Mouse (Mus musculus): ENCODE measurements around the gene Ric3. TPM values are rescaled to one million over a fixed set of nuclear protein-coding genes. Genes with fewer than 3 reads are reported as not detected.

The Ric3 gene
- polyA plus RNA-seq, 1 experiment from 2014 or later, result 5.3 TPM

- ATAC-seq (ENCODE audit: insufficient number of reproducible peaks, insufficient read depth, low FRiP score, low TSS enrichment), result no peak
- Histone ChIP-seq H3K9ac (no peak overlapping the region), H3K9me3 (no peaks in the 10 kb centered on the region), H3K4me3 (no peak overlapping the region), H3K36me3 (no peaks in the 10 kb centered on the region), H3K4me1 (no peaks in the 10 kb centered on the region), H3K27ac (no peak overlapping the region), H3K4me2 (replicated peaks) (no peak overlapping the region), H3K27me3 (no peaks in the 10 kb centered on the region)
- 88% methylated on average over 3 of the region's 3 CpGs for WGBS
Measured at GRCm38 (mm10) chr7:108993881-108994291, 89.2 kb downstream of the Ric3 start.

GRCm38 (mm10) chr7:108993230-108993629 lies 89.9 kb downstream of the Ric3 start:
- Histone ChIP-seq H3K9ac (no peak overlapping the region), H3K4me3 (no peak overlapping the region), H3K4me2 (replicated peaks) (no peak overlapping the region), H3K27ac (no peak overlapping the region), H3K4me1 (no peaks in the 10 kb centered on the region), H3K36me3 (no peaks in the 10 kb centered on the region), H3K9me3 (no peaks in the 10 kb centered on the region), H3K27me3 (no peaks in the 10 kb centered on the region)
- WGBS, result 79% methylated on average over 7 of the region's 7 CpGs
- no peak for ATAC-seq (ENCODE audit: insufficient number of reproducible peaks, insufficient read depth, low FRiP score, low TSS enrichment)

GRCm38 (mm10) chr7:108991207-108991606 lies 91.9 kb downstream of the Ric3 start:
- 93% methylated on average over 9 of the region's 9 CpGs for WGBS
- H3K27ac ChIP-seq, result no peak overlapping the region
- H3K4me2 ChIP-seq (replicated peaks), result no peak overlapping the region
- no peaks in the 10 kb centered on the region for H3K9me3 ChIP-seq
- no peak overlapping the region for H3K9ac ChIP-seq
- H3K36me3 ChIP-seq, result no peaks in the 10 kb centered on the region
- ATAC-seq (ENCODE audit: insufficient number of reproducible peaks, insufficient read depth, low FRiP score, low TSS enrichment), result no peak
- H3K4me3 ChIP-seq, result no peak overlapping the region
- no peaks in the 10 kb centered on the region for H3K4me1 ChIP-seq
- no peaks in the 10 kb centered on the region for H3K27me3 ChIP-seq

DNA sequence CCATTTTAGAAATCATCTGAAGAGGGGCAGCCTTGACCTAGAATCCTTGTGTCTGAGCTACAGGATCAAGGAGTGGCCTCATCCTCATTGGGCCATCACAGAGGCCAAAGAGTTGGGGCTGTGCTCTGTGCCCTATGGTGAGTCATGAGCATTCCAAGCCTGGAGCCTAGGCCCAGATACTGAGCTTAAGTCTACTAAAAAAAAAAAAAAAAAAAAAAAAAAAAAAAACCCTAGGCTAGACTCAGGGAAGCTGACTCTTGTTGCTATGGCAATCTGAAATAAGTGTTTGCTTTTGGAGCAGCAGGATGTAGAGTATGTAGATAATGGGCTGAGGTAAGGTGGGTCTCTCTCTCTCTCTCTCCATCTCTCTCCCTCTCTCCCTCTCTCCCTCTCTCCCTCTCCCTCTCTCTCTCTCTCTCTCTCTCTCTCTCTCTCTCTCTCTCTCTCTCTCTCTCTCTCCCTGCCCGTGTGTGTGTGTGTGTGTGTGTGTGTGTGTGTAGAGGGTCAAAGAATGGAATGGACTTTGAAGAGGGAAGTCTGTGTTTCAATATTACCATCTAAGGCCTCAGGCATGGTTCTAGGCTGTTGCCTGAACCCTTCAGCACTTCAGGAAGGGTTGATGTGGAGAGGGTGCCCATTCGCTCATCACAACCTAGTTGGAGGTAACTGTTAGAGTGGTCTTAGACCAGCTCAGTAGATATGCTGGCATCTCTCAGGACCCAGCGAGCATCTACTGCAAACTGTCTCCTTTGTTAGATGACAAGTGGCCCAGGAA lies 97.0 kb downstream of the Ric3 start:
- no peak overlapping the region; the same call in 1 of the 2 replicates for H3K9ac ChIP-seq
- H3K4me2 ChIP-seq (replicated peaks), result no peak overlapping the region
- ATAC-seq (ENCODE audit: insufficient number of reproducible peaks, insufficient read depth, low FRiP score, low TSS enrichment), result no peak
- H3K27me3 ChIP-seq, result no peaks in the 10 kb centered on the region
- 73% methylated on average over 2 of the region's 3 CpGs for WGBS
- H3K4me1 ChIP-seq, result no peaks in the 10 kb centered on the region
- H3K27ac ChIP-seq, result no peak overlapping the region
- H3K36me3 ChIP-seq, result no peaks in the 10 kb centered on the region
- no peaks in the 10 kb centered on the region for H3K9me3 ChIP-seq
- no peak overlapping the region for H3K4me3 ChIP-seq

Other genes with a start within 250 kb of the Ric3 start
- not detected in 2 replicates for gene Olfr516, start 232.8 kb downstream of the Ric3 start, polyA plus RNA-seq (2016; fragmentation: Nextera tagmentation; extraction: Ambion mirVana)
- gene Olfr517, start 211.0 kb downstream of the Ric3 start, polyA plus RNA-seq (2016; fragmentation: Nextera tagmentation; extraction: Ambion mirVana), result not detected in 2 replicates
- gene Olfr518, start 198.3 kb downstream of the Ric3 start, polyA plus RNA-seq (2016; fragmentation: Nextera tagmentation; extraction: Ambion mirVana), result not detected in 2 replicates
- gene Olfr519, start 188.9 kb downstream of the Ric3 start, polyA plus RNA-seq (2016; fragmentation: Nextera tagmentation; extraction: Ambion mirVana), result not detected in 2 replicates
- gene Nlrp10, start 153.2 kb downstream of the Ric3 start, polyA plus RNA-seq (2016; fragmentation: Nextera tagmentation; extraction: Ambion mirVana), result 0.04 and 0.08 TPM in 2 replicates
- gene Eif3f, start 148.9 kb downstream of the Ric3 start, polyA plus RNA-seq (2016; fragmentation: Nextera tagmentation; extraction: Ambion mirVana), result 93.5 and 97.4 TPM in 2 replicates
- gene Tub, start 133.0 kb downstream of the Ric3 start, polyA plus RNA-seq (2016; fragmentation: Nextera tagmentation; extraction: Ambion mirVana), result 7.3 and 9.2 TPM in 2 replicates
- 20.8 and 21.0 TPM in 2 replicates for gene Lmo1, start 91.9 kb upstream of the Ric3 start, polyA plus RNA-seq (2016; fragmentation: Nextera tagmentation; extraction: Ambion mirVana)

All from embryonic facial prominence, embryonic 12.5 days (tissue).